Mouse (Mus musculus) testis, adult 2 months (tissue): Measurements from ENCODE around the gene Armc3.

Source experiments
- CTCF ChIP-seq: fragments of 200-500 bp; IDR thresholded peaks from 2 replicates; pipeline ENCODE4 v1.5.1; 2012; ENCODE audit warnings: low read depth, mild to moderate bottlenecking, inconsistent platforms, low read length, moderate library complexity; ENCODE audit not compliant: control insufficient read depth, insufficient read depth, insufficient replicate concordance
- POLR2A ChIP-seq: fragments of 200-500 bp; IDR thresholded peaks from 2 replicates; pipeline ENCODE4 v1.6.1; 2012; ENCODE audit warnings: low read depth, mild to moderate bottlenecking, inconsistent platforms, low read length, moderate library complexity; ENCODE audit not compliant: control insufficient read depth

DNA sequence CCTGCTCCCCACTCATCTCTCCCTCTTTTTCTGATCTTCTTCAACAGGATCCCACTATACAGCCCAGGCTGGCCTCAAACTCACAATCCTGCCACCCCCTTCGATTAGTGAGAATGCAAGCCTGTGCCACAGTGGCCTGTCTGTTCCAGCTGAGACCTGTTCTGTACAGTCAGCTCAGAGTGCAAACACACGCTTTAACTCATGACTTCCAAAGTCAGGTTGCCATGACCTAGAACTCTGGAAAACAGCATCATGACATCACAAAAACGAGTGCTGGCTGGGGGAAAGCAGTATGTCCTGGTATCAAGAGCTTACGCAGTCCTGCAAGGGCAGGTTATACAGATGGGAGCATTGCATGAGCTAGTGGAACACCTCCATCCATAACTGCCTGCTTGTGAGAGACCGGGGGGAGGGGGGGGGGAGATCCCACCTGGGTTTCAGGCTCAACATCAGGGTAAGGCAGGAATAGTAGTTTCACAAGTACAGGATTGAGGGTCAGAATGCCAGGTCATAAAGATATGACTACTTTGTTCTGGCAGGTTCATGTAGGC is 146.4 kb downstream of the Armc3 start:
- no peak for TF ChIP-seq CTCF
- no peak for TF ChIP-seq POLR2A
